Mouse (Mus musculus) neural tube, embryonic 11.5 days (tissue): ENCODE measurements around the gene Bola2. TPM values are rescaled to one million over a fixed set of nuclear protein-coding genes. Genes with fewer than 3 reads are reported as not detected.
"Not testable (repeated sequence)": the region's sequence is repeated elsewhere in the genome, so short reads cannot be mapped to it uniquely, and the experiment has no call there.

ENCODE experiments used
- ATAC-seq: fragments of 200-750 bp; cut with Nextera tagmentation; 2 replicates; pipeline ENCODE4 v1.8.0; 2017; ENCODE audit warnings: moderate number of reproducible peaks, mild to moderate bottlenecking, moderate TSS enrichment, moderate library complexity; ENCODE audit not compliant: insufficient read depth, low FRiP score, low TSS enrichment
- DNase-seq: peaks from one replicate; pipeline ENCODE4 v3.0.0-alpha.2; 2015; ENCODE audit warnings: low spot score
- H3K27ac ChIP-seq: fragments of 300-500 bp; sonication (generic); 2 replicates; pipeline ENCODE4 v1.5.1; 2014; ENCODE audit warnings: low read depth, mild to moderate bottlenecking, low read length
- H3K27me3 ChIP-seq: fragments of 300-500 bp; sonication (generic); 2 replicates; pipeline ENCODE4 v1.6.1; 2014; ENCODE audit warnings: mild to moderate bottlenecking, low read length, mixed read lengths; ENCODE audit not compliant: control insufficient read depth, insufficient read depth
- H3K36me3 ChIP-seq: fragments of 300-500 bp; sonication (generic); 2 replicates; pipeline ENCODE4 v1.6.1; 2014; ENCODE audit warnings: mild to moderate bottlenecking, low read length, moderate library complexity, mixed read lengths; ENCODE audit not compliant: control insufficient read depth, insufficient read depth
- H3K4me1 ChIP-seq: fragments of 300-500 bp; sonication (generic); 2 replicates; pipeline ENCODE4 v1.6.1; 2014; ENCODE audit warnings: low read length, mixed read lengths; ENCODE audit not compliant: control insufficient read depth, insufficient read depth
- H3K4me2 ChIP-seq: fragments of 300-500 bp; sonication (generic); 2 replicates; pipeline ENCODE4 v1.6.1; 2014; ENCODE audit warnings: low read depth, mild to moderate bottlenecking, moderate library complexity
- H3K4me3 ChIP-seq: fragments of 300-500 bp; sonication (generic); 2 replicates; pipeline ENCODE4 v1.5.1; 2014; ENCODE audit warnings: low read depth, low read length
- H3K9ac ChIP-seq: fragments of 300-500 bp; sonication (generic); 2 replicates; pipeline ENCODE4 v1.6.1; 2014; ENCODE audit warnings: mild to moderate bottlenecking, low read length
- H3K9me3 ChIP-seq: fragments of 300-500 bp; sonication (generic); 2 replicates; pipeline ENCODE4 v1.6.1; 2016; ENCODE audit warnings: low read length; ENCODE audit not compliant: control insufficient read depth
- WGBS: fragments of 180-500 bp; shearing (Covaris S2); extraction: QIAGEN DNeasy Blood & Tissue Kit; methylation state at CpG from one replicate; pipeline ENCODE4 v1.1.7; 2014; 5-methylcytosine and 5-hydroxymethylcytosine counted together
- polyA plus RNA-seq: library from polyadenylated mRNA; unstranded; fragments of >200 nt; fragmentation: Nextera tagmentation; extraction: Ambion mirVana; gene quantifications from 2 replicates; pipeline ENCODE4 v1.2.1, GENCODE M21; 2014

Gene Bola2
- polyA plus RNA-seq, 1 experiment from 2014 or later, result 159 TPM

DNA sequence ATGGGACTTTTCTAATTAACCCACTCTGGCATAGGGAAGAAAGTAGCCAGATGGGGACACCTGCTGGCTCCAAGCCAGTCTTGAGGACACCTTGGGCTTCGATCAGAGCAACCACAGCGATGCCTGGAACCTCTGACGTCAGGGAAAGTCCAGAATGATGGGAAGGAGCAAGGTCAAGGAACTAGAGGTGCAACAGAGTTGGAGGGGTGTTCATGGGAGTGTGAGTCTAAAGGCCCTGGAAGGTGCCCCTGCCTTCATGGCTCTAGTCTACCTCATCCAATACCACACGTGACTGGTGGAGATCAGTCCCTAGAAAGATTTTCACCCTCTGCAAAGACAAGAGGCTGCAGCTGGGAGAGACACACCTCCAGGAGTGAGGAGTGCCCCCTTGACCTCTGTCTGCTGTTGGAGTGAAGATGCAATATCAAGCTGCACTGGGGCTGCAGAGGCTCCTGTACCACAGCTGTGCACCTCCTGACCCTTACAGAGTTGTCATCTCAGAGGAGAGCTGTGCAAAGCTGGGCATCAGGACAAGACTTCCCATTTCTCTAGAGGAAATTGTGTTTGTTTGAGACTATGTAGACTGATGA lies 18.5 kb upstream of the Bola2 start:
- Histone ChIP-seq H3K9ac (no peak overlapping the region), H3K4me1 (no peaks in the 10 kb centered on the region), H3K4me3 (no peak overlapping the region), H3K9me3 (no peaks in the 10 kb centered on the region), H3K36me3 (peaks cover 6% of the 10 kb centered on the region; the same call in 1 of the 2 replicates), H3K4me2 (no peak overlapping the region), H3K27me3 (no peaks in the 10 kb centered on the region), H3K27ac (no peak overlapping the region)
- 75% methylated on average over 4 of the region's 4 CpGs for WGBS
- no peak for ATAC-seq
- DNase-seq, result no peak

DNA sequence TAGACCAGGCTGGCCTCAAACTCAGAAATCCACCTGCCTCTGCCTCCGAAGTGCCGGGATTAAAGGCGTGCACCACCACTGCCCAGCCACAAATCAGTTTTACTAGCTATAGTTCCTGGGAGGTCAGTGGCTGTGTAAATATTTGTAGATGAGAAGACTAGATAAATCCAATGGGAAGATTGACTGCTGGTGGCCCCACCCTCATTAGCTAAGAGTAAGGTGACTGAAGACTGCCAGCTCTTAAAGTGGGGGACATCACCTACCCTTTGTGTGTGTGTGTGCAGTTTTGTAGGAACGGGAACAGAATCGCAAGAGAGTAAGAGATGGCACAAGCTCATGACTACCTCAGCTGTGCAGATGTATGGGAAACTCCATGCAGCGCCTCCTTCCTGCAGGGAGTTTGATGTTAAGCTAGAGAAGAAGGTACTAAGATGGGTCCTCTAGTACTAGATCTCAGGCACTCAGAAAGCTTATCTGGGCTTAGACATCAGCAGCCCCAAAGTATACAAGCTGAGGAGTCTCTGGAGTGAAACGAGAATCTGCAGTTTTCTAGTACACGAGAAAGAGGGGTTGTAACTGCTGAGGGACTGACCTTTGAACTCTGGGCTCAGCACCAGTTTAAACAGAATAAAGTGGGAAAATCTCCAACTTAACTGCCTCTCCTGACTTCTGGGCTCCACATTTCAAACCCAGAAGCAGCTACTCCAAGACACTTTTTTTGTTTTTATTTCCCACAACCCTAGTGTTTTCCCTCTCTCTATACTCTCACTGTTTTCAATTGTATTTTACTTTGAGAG lies 16.5 kb upstream of the Bola2 start:
- H3K9ac ChIP-seq, result no peak overlapping the region
- H3K27ac ChIP-seq, result no peak overlapping the region
- no peaks in the 10 kb centered on the region for H3K27me3 ChIP-seq
- WGBS, result 83% methylated on average over 8 of the region's 8 CpGs
- H3K4me1 ChIP-seq, result no peaks in the 10 kb centered on the region
- H3K4me3 ChIP-seq, result no peak overlapping the region
- DNase-seq (no peak), ATAC-seq (no peak)
- no peak overlapping the region for H3K4me2 ChIP-seq
- no peaks in the 10 kb centered on the region for H3K9me3 ChIP-seq
- no peaks in the 10 kb centered on the region; the same call in 1 of the 2 replicates for H3K36me3 ChIP-seq

DNA sequence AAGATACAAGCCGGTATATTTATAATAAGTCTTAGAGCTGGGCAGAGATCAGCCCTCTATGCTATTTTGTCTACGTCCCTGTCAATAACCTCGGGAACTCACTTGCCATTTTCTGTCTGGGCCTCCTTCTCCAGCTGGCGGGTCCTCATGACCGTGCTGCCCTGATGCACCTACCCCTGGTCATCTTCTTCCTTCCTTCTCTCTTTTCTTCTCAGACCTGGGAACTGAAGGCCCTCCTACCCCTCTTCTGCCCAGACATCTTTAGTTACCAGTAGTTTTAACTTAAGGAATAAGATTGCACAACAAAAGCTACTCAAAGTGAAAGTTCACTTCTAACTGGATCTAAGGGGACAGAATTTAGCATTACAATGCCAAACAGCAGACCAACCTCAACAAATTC lies 15.5 kb upstream of the Bola2 start:
- DNase-seq, result no peak
- Histone ChIP-seq H3K4me3 (no peak overlapping the region), H3K4me1 (no peaks in the 10 kb centered on the region), H3K36me3 (no peaks in the 10 kb centered on the region; the same call in 1 of the 2 replicates), H3K27ac (no peak overlapping the region), H3K9ac (no peak overlapping the region), H3K9me3 (no peaks in the 10 kb centered on the region), H3K27me3 (no peaks in the 10 kb centered on the region), H3K4me2 (no peak overlapping the region)
- 91% methylated on average over 5 of the region's 5 CpGs for WGBS
- ATAC-seq, result no peak

DNA sequence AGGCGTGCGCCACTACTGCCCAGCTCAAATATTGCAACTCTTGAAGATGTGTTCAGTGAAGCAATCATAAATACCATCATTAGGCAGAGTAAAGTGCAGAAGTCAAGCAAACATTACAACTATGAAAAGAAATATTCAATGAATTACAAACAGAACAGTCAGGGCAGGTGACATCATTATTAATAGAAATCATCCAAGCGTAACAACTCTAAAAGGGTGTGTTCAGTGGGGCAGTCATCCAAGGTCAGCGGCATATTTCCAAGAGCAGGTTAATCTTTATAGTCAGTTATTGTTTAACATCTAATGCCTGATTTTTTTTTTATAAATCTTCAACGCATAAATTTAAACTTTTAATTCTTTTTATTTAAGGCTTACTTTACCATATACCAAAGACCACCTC lies 14.0 kb upstream of the Bola2 start:
- Histone ChIP-seq H3K27me3 (no peaks in the 10 kb centered on the region), H3K4me3 (no peak overlapping the region), H3K9ac (no peak overlapping the region), H3K4me1 (no peaks in the 10 kb centered on the region), H3K36me3 (no peaks in the 10 kb centered on the region; the same call in 1 of the 2 replicates), H3K9me3 (no peaks in the 10 kb centered on the region), H3K4me2 (no peak overlapping the region), H3K27ac (no peak overlapping the region)
- DNase-seq (no peak), ATAC-seq (no peak)
- WGBS, result 96% methylated on average over 5 of the region's 5 CpGs

DNA sequence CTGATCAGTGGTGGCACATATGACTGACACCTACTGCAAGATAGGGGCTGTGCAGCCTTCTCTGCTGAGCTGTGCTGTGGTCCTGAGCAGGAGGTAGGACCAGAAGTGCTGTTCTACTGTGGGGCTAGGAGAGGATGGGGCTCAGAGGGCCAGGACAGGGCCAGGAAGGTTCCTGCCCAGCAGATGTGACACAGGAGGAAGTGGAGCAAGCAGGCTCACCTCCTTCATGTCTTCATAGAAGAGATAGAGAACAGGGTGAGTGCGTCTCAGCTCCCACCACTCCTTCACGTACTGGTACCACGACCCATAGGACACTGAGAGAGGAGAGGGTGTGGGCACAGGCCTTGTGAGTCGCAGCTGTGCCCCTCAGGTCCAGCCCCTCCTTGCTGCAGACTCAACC lies 7.0 kb upstream of the Bola2 start:
- not testable (repeated sequence) for ATAC-seq, DNase-seq, H3K9me3 ChIP-seq, H3K4me2 ChIP-seq, H3K4me3 ChIP-seq, H3K27ac ChIP-seq, H3K27me3 ChIP-seq, H3K9ac ChIP-seq, H3K36me3 ChIP-seq, H3K4me1 ChIP-seq
- WGBS, result 75% methylated on average over 4 of the region's 4 CpGs

DNA sequence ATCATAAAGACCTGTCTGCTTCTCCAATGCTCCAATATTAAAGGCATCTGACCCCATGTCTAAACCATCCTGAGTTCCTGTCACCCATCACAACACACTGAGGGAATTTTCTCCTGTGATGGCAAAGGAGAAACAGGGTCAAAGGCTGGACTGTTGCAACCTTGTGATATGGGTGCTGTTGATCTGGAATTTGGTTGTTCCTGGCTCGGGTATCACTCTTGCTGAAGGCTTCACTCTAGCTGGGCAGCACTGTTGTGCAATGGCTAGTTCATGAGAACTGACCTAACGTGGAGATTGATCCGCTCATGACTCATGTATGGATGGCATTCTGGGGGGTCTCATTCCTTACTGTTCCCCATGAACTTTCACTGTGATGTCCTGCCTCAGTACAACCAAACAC lies 6.2 kb upstream of the Bola2 start:
- Histone ChIP-seq H3K4me2 (no peak overlapping the region), H3K36me3 (peaks cover 4% of the 10 kb centered on the region; the same call in 1 of the 2 replicates), H3K27me3 (no peaks in the 10 kb centered on the region), H3K9me3 (no peaks in the 10 kb centered on the region), H3K4me3 (no peak overlapping the region), H3K9ac (no peak overlapping the region), H3K4me1 (no peaks in the 10 kb centered on the region), H3K27ac (no peak overlapping the region)
- ATAC-seq, result no peak
- no peak for DNase-seq
- WGBS, result 89% methylated on average over 3 of the region's 3 CpGs

DNA sequence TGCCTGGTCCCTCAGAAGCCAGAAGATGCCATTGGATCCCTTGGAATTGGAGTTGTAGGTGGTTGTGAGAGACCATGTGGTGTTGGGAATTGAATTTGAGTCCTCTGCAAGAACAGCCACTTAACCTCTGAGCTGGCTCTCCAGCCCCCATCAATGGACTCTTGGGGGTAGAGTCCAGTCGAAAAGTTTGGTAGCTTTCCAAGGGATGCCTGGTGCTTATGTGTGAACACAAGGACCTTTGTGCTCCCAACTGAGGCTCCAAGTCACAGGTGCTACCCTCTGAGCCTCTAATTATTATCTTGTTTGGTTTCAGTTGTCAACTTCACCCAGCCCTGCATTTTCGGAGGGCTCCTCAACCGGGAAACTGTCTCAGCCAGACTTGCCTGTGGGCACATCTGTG lies 4.5 kb upstream of the Bola2 start:
- no peaks in the 10 kb centered on the region for H3K4me1 ChIP-seq
- H3K4me3 ChIP-seq, result no peak overlapping the region
- no peak overlapping the region for H3K4me2 ChIP-seq
- peaks cover 4% of the 10 kb centered on the region; the same call in 1 of the 2 replicates for H3K36me3 ChIP-seq
- ATAC-seq, result no peak
- H3K27me3 ChIP-seq, result no peaks in the 10 kb centered on the region
- H3K27ac ChIP-seq, result no peak overlapping the region
- no peaks in the 10 kb centered on the region for H3K9me3 ChIP-seq
- no peak for DNase-seq
- no peak overlapping the region for H3K9ac ChIP-seq
- 92% methylated on average over 3 of the region's 3 CpGs for WGBS

DNA sequence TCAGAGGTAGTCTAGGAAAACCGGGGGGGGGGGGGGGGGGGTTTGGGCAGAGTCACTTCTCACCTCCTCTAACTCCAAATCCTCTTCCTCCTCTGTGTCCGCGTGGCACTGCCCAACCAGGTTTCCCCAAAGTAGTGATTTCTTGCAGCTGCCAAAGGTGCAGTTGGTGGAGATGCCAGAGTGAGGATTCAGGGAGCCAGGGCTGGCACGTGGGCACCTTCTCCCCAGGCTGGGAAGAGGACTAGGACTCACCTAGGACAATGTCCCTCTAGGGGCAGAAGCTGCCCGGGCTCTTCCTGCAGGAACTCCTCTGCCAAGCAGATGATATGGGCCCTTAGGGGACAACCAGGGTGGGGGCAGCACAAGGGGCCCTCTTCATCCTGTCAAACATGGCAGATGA lies 3.5 kb upstream of the Bola2 start:
- Histone ChIP-seq H3K4me1 (peaks cover 4% of the 10 kb centered on the region), H3K4me3 (no peak overlapping the region)

DNA sequence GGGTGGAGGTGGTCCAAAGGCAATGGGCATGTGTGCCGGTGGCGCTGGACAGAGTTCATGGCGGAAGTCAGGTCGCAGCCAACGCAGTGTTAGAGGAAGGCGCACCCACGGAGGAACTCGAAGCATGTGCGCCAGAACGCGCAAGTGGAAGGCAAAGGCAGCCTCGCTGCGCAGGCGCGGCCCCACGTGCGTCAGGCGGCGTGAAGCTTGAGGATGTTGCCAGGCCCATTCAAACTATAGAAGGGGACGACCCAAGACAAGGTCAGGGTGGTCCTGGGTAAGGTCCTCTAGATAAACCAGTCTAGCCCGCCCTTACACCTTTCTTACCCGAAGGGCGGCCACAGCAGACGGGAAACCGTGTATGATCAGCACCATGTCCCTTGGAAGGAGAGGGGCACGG lies 2.8 kb upstream of the Bola2 start:
- H3K4me3 ChIP-seq, result no peak overlapping the region
- no peak overlapping the region for H3K9ac ChIP-seq
- H3K4me1 ChIP-seq, result peaks cover 7% of the 10 kb centered on the region
- DNase-seq, result no peak
- no peaks in the 10 kb centered on the region for H3K9me3 ChIP-seq
- no peak for ATAC-seq
- H3K27ac ChIP-seq, result no peak overlapping the region
- WGBS, result 93% methylated on average over 26 of the region's 26 CpGs
- H3K27me3 ChIP-seq, result no peaks in the 10 kb centered on the region
- no peak overlapping the region for H3K4me2 ChIP-seq
- H3K36me3 ChIP-seq, result peaks cover 4% of the 10 kb centered on the region; the same call in 1 of the 2 replicates

More for the DNA sequence above, 3.5 kb upstream of the Bola2 start:
- no peak for ATAC-seq
- Histone ChIP-seq H3K4me2 (no peak overlapping the region), H3K27ac (no peak overlapping the region), H3K9me3 (no peaks in the 10 kb centered on the region), H3K27me3 (no peaks in the 10 kb centered on the region), H3K9ac (no peak overlapping the region), H3K36me3 (peaks cover 4% of the 10 kb centered on the region; the same call in 1 of the 2 replicates)
- WGBS, result 95% methylated on average over 4 of the region's 5 CpGs
- no peak for DNase-seq
